Comparison of ENCODE assay signal across 7 mouse cellular contexts in genomic region chr2:109280272-109280599, GRCm38 (mm10). TPM values are rescaled to one million over a fixed set of nuclear protein-coding genes. Genes with fewer than 3 reads are reported as not detected.
A peak's percentile ranks its signal among the peaks of the same experiment; 100 is the strongest.
DNase-seq lines count a peak whose midpoint lies in the region; ATAC-seq and TF ChIP-seq lines count a peak whose summit lies in the region.

No protein-coding gene starts in this region.

- no peaks in the 10 kb centered on the region for H3K9me3 ChIP-seq in lung, embryonic 15.5 days
- no peaks in the 10 kb centered on the region for H3K9me3 ChIP-seq in limb, embryonic 12.5 days

- TF ChIP-seq POLR2A in embryonic fibroblast, embryonic 13.5 days (IDR thresholded peaks at IDR 0.05; ENCODE audit: low read depth, low read length), result no peak
- no peak for TF ChIP-seq POLR2A in small intestine, adult 2 months (IDR thresholded peaks at IDR 0.05; ENCODE audit: low read depth, low read length)

- H3K27me3 ChIP-seq in lung, embryonic 15.5 days, result no peaks in the 10 kb centered on the region
- no peaks in the 10 kb centered on the region for H3K27me3 ChIP-seq in limb, embryonic 12.5 days
- no peaks in the 10 kb centered on the region for H3K27me3 ChIP-seq in small intestine, adult 2 months (ENCODE audit: control insufficient read depth, insufficient read depth, low read length)

- DNase-seq in lung, postnatal 14 days, result no peak
- no peak for DNase-seq in layer of hippocampus, adult 8-10 months (ENCODE audit: low spot score in 2 of 2)
- no peak for DNase-seq in thymus, postnatal 10 days (ENCODE audit: low spot score in 2 of 2)

- H3K4me1 ChIP-seq in lung, embryonic 15.5 days, result peaks cover 9% of the 10 kb centered on the region
- no peaks in the 10 kb centered on the region for H3K4me1 ChIP-seq in embryonic fibroblast, embryonic 13.5 days (ENCODE audit: control insufficient read depth, insufficient read depth, low read length)
- H3K4me1 ChIP-seq in limb, embryonic 12.5 days (replicated peaks), result peaks cover 10% of the 10 kb centered on the region
- peaks cover 2% of the 10 kb centered on the region; the same call in 1 of the 2 replicates for H3K4me1 ChIP-seq in small intestine, adult 2 months (ENCODE audit: control insufficient read depth, insufficient read depth, insufficient read length, low read length)

- peak overlapping the region; percentile 83 for H3K4me2 ChIP-seq in lung, embryonic 15.5 days
- H3K4me2 ChIP-seq in limb, embryonic 12.5 days, result peak overlapping the region; percentile 70

- TF ChIP-seq CTCF in embryonic fibroblast, embryonic 13.5 days (IDR thresholded peaks at IDR 0.05; ENCODE audit: borderline replicate concordance, insufficient read depth, low read length), result no peak
- no peak for TF ChIP-seq CTCF in small intestine, adult 2 months (IDR thresholded peaks at IDR 0.05; ENCODE audit: extremely low read depth, insufficient read length, insufficient replicate concordance, low read depth, low read length)

- WGBS in lung, embryonic 15.5 days, result 5% methylated on average over 4 of the region's 4 CpGs
- 8% methylated on average over 4 of the region's 4 CpGs for WGBS in limb, embryonic 12.5 days
- WGBS in small intestine, adult 2 months, result 3% methylated on average over 4 of the region's 4 CpGs

- peak overlapping the region; percentile 70 for H3K4me3 ChIP-seq in lung, embryonic 15.5 days
- peak overlapping the region; percentile 68 for H3K4me3 ChIP-seq in embryonic fibroblast, embryonic 13.5 days (ENCODE audit: insufficient read depth, low read length)
- H3K4me3 ChIP-seq in limb, embryonic 12.5 days (replicated peaks), result peak overlapping the region; percentile 72
- H3K4me3 ChIP-seq in small intestine, adult 2 months (ENCODE audit: low read depth, low read length), result peak overlapping the region; percentile 85

- H3K36me3 ChIP-seq in lung, embryonic 15.5 days, result no peaks in the 10 kb centered on the region
- H3K36me3 ChIP-seq in limb, embryonic 12.5 days, result no peaks in the 10 kb centered on the region
- H3K36me3 ChIP-seq in small intestine, adult 2 months (ENCODE audit: control insufficient read depth, insufficient read depth, low read length), result no peaks in the 10 kb centered on the region

- peak overlapping the region; percentile 53; the same call in 1 of the 2 replicates for H3K27ac ChIP-seq in lung, embryonic 15.5 days
- no peak overlapping the region for H3K27ac ChIP-seq in embryonic fibroblast, embryonic 13.5 days (ENCODE audit: insufficient read depth, low read length)
- H3K27ac ChIP-seq in limb, embryonic 12.5 days, result no peak overlapping the region
- H3K27ac ChIP-seq in small intestine, adult 2 months (ENCODE audit: insufficient read depth, low read depth, low read length), result no peak overlapping the region

- no peak for ATAC-seq in lung, embryonic 15.5 days (ENCODE audit: borderline replicate concordance, extremely low read depth, low FRiP score, low TSS enrichment)
- no peak for ATAC-seq in limb, embryonic 12.5 days (ENCODE audit: insufficient number of reproducible peaks, insufficient read depth, low FRiP score, low TSS enrichment, low read depth)

- H3K9ac ChIP-seq in lung, embryonic 15.5 days, result peak overlapping the region; percentile 47
- H3K9ac ChIP-seq in limb, embryonic 12.5 days (replicated peaks), result peak overlapping the region; percentile 13; the same call in 1 of the 2 replicates

RNA-seq across cellular contexts. Expression of gene Kif18a, which starts 0.3 kb away (rescaled TPM):
- polyA plus RNA-seq in lung, embryonic 15.5 days (2015; fragmentation: Nextera tagmentation; extraction: Ambion mirVana), result 21.5 and 24.3 TPM in 2 replicates
- 7.5 and 11.0 TPM in 2 replicates for polyA plus RNA-seq in embryonic fibroblast, embryonic 13.5 days (2011; ENCODE audit: insufficient read length, low read depth, missing spikeins)
- polyA plus RNA-seq in limb, embryonic 12.5 days (2016; fragmentation: Nextera tagmentation; extraction: Ambion mirVana), result 28.5 and 29.5 TPM in 2 replicates
- polyA plus RNA-seq in small intestine, adult 2 months (2012; rRNA removed), result 0.09 TPM in 2 replicates
- total RNA-seq in layer of hippocampus, adult 8-10 months (2022), result 1 to 10 TPM; 1.1 to 1.8 (median 1.3) TPM

RNA-seq across cellular contexts. Expression of gene Mettl15, which starts 0.3 kb away (rescaled TPM):
- 15.1 and 16.6 TPM in 2 replicates for polyA plus RNA-seq in lung, embryonic 15.5 days (2015; fragmentation: Nextera tagmentation; extraction: Ambion mirVana)
- 6.0 and 10.3 TPM in 2 replicates for polyA plus RNA-seq in embryonic fibroblast, embryonic 13.5 days (2011; ENCODE audit: insufficient read length, low read depth, missing spikeins)
- 8.0 and 8.3 TPM in 2 replicates for polyA plus RNA-seq in limb, embryonic 12.5 days (2016; fragmentation: Nextera tagmentation; extraction: Ambion mirVana)
- 0.41 and 0.62 TPM in 2 replicates for polyA plus RNA-seq in small intestine, adult 2 months (2012; rRNA removed)
- 1 to 10 TPM; 7.3 to 9.7 (median 7.8) TPM for total RNA-seq in layer of hippocampus, adult 8-10 months (2022)
